Mouse (Mus musculus) heart, adult 18-20 months (tissue): ENCODE data around the gene Cep128. TPM values are rescaled to one million over a fixed set of nuclear protein-coding genes. Genes with fewer than 3 reads are reported as not detected.

Experiments
- DNase-seq, 2 experiments: peaks; one replicate each; pipeline ENCODE4 v3.0.0; 2021 to 2022; ENCODE audit warnings: mixed read lengths in 1 of 2
- microRNA-seq, 2 experiments: library from miRNA; unstranded; fragments of <30 nt; microRNA quantifications; one replicate each; pipeline ENCODE4 v1.2.0; 2022
- total RNA-seq, 2 experiments: library from RNA; stranded (reverse); gene quantifications; 2 replicates each; pipeline ENCODE4 v1.2.3; 2021

Gene Cep128
- total RNA-seq, 2 experiments from 2014 or later = 12.1 to 13.5 TPM

- DNase-seq = no peak
Measured at GRCm38 (mm10) chr12:90954740-90955473, 429.3 kb downstream of the Cep128 start.

Small RNA genes within 50 kb of the gene (microRNA-seq; reads per million reads assigned to microRNA genes)
- 0 reads per million in 2 experiments for gene Gm44370

Other genes with a start within 250 kb of the Cep128 start
- under 1 TPM; 0.32 to 0.72 TPM for gene Tshr, start 154 bp upstream of the Cep128 start, total RNA-seq
- 10 to 100 TPM; 23.1 to 29.9 TPM for gene Gtf2a1, start 206.1 kb upstream of the Cep128 start, total RNA-seq